Mouse (Mus musculus) kidney, adult 10 weeks (tissue): ENCODE measurements around the gene Dock1. TPM values are rescaled to one million over a fixed set of nuclear protein-coding genes. Genes with fewer than 3 reads are reported as not detected.

Experiments used
- polyA plus RNA-seq: library from polyadenylated mRNA; stranded (reverse); fragments of 350-450 nt; fragmentation: Illumina TruSeq; extraction: RNeasy Lipid Tissue Mini Kit (QIAGEN cat#74804); gene quantifications from one replicate; pipeline ENCODE4 v1.2.3, GENCODE M21; 2014; ENCODE audit warnings: low read depth, low replicate concordance

The Dock1 gene
- 37.2 TPM for polyA plus RNA-seq

DNA sequence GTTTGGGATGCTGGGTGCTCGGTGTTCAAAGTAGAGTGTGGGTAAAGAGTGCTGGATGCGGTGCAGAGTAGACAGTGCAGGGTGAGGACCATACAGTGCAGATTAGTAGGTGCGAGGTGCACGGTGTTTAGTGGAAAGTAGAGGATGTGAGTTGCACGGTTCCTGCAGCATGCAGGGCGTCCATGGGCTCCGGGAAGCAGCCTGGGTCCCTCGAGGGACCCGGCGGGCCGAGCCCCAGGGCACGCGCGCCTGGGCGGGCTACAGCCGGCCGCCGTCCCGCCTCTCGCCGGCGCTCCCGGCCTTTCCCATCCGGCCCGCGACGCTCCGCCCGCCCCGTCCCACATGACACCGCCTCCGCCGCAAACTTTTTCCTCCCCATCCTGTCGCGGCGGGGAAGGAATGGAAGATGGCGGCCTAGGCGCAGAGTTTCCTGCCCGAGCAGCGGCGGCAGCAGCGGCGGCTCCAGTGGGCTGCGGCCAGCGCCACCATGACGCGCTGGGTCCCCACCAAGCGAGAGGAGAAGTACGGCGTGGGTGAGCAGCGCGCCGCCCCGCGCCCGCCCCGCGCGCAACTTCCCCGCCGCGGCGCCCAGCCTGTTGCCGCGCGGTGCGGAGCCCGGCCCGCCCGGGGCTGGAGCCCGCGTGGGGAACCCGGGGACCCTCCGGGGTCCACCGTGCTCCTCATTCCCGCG is at the start of gene Dock1:
TSS of gene Dock1 (plus strand) at position 343 of the 691 bp plus-strand sequence.

DNA sequence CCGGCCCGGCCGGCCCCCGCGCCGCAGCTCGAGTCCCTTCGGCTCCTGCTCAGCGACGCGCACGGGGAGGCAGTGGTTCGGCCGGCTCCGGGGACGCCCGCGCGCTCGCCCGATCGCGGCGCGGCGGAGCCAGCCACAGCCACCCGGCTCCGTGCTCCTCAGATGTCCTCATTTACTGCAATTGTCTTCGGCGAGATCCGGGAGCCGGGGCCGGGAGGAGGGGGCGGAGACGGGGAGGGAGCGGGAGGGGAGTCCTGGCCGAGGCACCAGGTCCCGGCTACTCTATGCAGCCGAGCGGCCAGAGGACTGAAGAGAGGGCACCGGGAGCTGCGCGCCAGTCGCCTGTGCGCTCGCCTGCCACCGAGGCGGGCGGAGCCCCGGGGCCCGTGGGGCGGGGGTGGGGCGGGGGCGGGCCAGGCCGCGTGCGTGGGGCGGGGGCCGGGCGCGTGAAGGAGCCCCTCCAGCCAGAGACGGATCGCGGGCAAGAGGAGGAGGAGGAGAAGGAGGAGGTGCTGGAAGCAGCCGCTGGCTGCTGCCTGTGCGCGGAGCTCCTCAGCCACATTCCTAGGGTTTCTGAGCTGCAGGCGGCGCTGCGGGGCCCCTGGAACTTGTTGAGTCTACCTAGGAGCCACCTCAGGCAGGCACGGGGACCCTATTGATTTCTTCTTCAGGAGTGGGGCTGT is 267.6 kb downstream of the Dock1 start, which contains the start of gene Fam196a:
TSS of gene Fam196a (minus strand) at position 504 of the 683 bp plus-strand sequence.

